Mouse (Mus musculus): ENCODE measurements around the gene Calr. TPM values are rescaled to one million over a fixed set of nuclear protein-coding genes. Genes with fewer than 3 reads are reported as not detected.
"Not testable (repeated sequence)": the region's sequence is repeated elsewhere in the genome, so short reads cannot be mapped to it uniquely, and the experiment has no call there.

Gene Calr
- total RNA-seq, 2 experiments from 2014 or later: 528 to 548 TPM

DNA sequence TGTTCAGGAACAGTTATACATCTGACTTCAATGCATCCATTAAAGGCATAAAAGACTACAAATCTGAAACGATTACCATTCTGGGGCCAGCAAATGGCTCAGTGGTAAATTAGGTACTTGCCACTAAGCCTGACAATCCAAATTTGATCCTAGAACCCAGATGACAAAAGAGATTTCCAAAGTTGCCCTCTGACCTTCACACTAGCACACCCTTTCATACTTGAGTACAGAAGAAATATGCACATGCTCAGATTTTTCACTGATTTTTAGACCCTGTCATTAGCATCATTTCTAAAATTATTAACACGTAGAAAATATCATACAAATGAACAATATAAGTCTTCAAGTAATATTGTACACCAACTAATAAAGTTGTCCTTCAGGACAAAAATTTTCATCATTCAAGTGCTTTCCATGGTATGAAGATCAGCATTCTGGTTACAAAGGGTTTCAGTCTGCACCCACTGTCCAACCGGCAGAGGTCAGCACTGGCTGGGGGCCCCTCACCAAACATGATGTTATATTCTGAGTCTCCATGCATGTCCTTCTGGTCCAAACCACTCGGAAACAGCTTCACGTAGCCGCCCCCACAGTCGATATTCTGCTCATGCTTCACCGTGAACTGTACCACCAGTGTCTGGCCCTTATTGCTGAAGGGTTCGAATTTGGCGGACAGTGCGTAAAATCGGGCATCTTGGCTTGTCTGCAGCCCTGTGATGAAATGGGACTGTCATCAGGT is 1.2 kb downstream of the Calr start:
- peak; percentile 67 for DNase-seq
- intact Hi-C loops (cut with DNase I): no loop called here

DNA sequence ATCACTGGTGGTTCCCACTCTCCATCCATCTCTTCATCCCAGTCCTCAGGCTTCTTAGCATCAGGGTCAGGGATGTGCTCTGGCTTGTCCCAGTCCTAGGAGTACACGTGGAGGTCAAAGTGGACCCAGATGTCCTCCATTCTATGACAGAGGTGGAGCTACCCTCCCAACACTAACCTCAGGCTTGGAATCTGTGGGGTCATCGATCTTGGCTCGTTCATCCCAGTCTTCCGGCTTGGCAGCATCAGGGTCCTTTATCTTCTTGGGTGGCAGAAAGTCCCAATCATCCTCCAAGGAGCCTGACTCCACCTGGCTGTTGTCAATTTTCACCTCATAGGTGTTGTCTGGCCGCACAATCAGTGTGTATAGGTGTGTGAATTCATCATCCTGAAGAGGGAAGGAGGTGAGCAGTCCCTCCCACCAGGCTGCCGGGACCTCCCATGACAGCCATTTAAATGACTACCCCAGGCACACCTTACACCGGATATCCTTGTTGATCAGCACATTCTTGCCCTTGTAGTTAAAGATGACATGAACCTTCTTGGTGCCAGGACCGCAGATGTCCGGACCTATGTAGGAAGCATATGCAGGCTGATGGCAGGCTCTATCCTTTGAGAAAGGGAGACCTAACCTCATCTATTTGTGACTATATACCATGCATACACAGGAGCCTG is 2.2 kb downstream of the Calr start:
- DNase-seq: no peak
- intact Hi-C loops (cut with DNase I): no loop called here

DNA sequence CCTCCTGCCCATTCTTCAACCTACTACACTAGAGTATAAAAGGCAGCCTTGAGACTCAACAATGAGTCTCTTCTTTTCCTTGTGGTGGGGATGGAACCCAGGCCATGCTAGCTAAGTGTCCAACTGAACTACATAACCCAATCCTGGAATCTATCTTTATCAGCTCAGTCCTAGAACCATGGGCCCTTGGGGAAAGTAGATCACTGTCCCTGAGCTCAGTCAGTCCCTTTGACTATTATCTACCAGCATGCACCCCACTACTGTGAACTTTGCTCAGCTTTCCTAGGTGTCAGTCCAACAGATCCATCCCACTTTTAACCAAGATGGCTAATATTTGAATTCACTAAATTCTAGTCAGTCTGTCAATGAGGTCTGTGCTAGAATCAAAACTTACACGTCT is 5.2 kb downstream of the Calr start:
- intact Hi-C loops (cut with DNase I): no loop called here
- no peak for DNase-seq

DNA sequence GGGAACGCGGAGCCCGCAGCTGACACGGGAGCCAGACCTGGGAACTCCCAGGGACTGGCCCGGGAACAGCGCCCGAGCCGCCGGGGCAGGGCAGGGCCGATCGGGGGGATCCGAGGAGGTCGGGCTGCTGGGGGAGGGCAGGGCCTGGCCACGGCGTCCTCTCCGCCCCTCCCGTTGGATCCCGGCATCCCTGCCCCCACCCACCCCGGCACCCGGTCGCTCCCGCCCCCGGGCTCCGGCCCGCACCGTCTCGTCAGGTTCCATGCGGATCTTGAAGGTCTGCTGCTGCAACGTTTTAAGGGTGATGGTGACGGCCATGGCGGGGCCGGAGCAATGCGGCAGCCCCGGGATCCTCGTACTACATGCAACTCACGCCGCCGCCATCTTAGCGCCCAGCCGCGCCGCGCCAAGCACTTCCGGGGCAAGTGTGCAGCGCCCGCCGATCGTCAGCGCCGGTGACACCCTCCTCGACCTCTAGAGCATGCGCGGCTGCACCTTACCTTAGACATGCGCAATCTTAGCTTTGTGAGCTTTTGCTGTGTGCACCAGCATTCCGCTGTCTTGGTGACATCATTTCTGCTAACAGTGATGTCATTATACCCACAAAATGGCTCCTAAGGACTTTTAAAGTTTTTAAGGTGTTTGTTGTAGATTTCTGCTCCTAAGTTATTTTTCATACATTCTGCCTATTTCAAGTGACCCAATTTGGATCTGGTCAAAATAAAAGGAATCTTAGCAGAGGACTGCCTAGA is 6.3 kb downstream of the Calr start, which contains the start of gene Rad23a:
Gene Rad23a (minus strand): TSS at position 418 of the 752 bp plus-strand sequence.
- intact Hi-C loops (cut with DNase I): no loop called here
- peak; percentile 93 for DNase-seq

DNA sequence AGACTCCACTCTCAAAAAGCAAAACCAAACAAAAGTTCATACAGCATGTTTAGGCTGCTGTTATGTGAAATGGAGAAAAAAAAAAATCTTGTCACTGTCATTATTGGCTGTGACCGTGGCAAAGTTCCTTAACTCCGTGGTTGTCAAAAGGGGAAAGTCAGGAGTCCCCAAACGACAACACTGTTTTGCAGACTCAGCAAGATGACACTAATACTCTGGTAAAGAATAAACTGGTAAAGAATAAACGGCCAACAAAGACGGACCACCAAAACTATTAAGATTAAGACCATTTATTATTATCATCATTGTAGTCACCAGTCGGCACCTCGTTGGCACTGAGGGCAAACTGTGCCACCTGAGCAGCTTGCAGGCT is 6.9 kb downstream of the Calr start:
- no peak for DNase-seq
- intact Hi-C loops (cut with DNase I): no loop called here

DNA sequence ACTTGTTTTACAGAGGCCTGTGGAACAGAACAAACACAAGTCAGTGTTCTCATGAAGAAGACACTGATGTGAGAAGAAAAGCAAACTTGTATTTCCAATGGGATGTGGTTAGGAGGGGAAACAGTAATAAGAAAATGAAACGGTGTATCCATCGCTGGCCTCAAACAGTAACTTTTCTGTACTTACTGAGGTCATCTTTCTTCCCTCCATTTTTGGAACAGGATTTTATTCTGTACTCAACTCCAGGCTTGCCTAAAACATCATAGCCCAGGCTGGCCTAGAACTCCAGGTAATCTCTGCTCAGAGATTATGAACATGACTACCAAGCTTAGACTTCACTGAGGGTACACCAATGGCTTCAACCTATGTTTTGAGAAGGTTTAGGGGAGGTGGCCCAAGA is 7.3 kb downstream of the Calr start:
- no peak for DNase-seq
- intact Hi-C loops (cut with DNase I): no loop called here

DNA sequence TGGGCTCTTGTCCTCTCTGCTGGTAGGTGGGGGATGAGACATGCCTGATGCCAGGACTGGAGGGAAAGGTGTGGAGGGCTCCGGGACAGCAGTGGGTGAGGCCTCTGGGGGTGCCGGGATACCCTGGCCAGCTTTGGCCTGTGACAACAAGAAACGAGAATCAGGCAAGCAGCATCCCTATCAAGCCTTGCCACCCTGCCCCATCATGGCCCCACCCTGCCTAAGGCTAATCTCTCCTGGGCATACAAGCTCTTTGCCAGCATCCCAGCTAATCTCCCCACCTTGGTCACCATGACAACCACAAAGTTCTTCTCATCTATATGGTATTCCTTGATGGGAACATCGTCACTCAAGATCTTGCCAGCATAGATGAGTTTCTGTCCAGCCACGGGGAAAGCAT is 8.2 kb downstream of the Calr start:
- DNase-seq: no peak
- intact Hi-C loops (cut with DNase I): no loop called here

DNA sequence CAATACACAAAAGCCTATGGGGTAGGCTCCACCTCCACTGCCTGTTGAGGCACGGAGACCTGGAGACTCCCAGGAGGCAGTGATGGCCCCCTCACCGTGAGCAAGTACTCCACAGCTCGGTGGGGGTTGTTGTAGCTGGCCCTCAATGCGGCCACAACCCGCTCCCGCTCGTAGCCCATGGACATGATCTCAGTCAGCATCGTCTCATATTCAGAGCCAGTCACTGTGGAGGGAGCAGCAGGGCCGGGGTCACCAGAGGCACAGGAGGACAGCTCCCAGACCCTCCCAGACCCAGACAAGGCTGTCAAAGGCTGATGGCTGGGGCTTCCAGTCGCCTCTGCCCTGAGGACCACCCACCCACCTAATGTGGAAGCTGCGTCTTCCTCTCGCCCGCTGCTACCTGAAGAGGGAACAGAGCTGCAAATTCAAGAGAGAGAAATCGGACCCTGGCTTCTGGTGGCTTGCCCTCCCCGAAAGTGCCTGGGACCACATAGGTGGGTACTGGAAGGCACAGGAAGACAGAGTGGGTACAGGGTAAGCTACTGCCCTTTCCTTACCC is 8.7 kb downstream of the Calr start:
- intact Hi-C loops (cut with DNase I): no loop called here
- no peak for DNase-seq

DNA sequence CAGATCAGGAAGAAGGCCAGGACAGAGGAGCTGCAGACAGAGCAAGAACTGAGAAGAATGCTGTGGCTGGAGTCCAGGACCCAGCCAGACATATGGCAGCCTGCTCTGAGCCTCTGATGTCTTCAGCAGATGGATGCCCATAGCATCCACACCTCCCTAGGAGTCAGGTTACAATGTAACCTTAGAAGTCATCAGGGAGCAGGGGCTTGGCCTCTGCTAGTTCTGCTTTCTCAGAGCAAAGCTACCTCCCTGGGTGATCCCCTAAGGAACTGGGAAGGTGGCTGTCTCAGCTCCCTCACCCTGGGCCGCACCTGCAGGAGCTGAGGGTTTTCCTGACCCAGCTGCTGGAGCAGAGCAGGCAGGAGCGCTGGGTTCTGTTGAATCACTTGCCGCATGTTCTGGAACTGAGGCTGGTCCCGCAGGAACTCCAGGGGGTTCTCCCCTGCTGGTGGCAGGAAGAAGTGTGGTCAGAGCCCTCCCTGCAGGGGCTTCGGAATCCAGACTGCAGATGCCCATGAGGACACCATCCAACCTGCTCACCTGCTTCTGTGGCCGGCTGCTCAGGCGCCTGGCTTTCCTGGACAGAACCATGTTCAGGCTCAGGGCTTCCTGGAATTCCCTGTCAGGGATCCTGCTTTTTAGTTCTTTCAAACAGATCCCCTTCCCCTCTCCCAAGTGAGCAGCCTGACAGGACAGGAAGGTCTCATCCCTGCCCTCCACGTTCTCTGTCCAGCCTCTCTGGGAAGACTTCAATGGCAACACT is 9.4 kb downstream of the Calr start:
- no peak for DNase-seq
- intact Hi-C loops (cut with DNase I): no loop called here

DNA sequence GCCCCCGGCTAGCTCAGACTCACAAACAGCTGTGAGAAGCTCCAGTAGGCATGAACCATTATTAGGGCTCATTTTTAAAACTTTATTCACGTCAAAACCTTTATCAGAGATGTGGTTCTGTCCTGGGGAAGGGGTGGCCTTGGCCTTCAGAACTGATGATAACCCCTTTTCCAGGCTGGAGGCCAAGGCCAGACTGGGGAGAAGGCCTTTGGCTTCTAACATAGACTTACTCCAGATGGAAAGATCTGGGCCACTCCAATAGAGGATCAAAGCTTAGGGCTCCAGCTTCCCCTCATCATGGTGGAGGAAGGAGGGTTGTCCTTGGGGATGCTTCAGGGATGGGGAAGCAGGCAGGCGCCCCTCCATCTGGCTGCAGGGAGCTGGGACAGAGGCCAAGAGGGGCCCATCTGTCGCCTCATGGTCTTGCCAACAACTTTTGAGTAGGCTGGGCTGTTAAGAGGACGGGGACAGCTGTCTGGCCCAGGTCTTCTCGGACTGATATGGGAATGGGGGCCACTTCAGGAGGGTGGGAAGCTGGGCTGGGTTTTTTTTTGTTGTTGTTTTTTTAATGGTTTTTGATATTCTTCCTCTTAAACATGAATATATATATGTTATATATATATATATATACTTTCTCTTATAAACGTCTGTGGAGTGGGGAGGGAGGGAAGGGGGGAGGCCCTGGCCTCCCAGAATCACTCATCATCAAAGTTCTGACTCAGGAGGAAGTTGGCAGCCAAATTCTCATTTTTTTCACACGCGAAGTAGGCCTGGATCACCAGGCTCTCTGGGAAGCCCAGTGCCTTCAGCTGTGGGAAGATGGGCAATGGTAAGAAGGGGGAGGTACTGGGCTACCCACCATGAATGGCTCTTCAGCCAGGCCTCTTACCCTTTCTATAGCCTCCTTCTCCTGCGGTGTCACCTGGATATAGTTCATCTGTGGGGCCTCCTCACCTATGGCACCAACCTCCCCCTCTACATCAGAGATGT is 11.6 kb downstream of the Calr start:
- intact Hi-C loops (cut with DNase I): no loop called here
- peak; percentile 93 for DNase-seq

DNA sequence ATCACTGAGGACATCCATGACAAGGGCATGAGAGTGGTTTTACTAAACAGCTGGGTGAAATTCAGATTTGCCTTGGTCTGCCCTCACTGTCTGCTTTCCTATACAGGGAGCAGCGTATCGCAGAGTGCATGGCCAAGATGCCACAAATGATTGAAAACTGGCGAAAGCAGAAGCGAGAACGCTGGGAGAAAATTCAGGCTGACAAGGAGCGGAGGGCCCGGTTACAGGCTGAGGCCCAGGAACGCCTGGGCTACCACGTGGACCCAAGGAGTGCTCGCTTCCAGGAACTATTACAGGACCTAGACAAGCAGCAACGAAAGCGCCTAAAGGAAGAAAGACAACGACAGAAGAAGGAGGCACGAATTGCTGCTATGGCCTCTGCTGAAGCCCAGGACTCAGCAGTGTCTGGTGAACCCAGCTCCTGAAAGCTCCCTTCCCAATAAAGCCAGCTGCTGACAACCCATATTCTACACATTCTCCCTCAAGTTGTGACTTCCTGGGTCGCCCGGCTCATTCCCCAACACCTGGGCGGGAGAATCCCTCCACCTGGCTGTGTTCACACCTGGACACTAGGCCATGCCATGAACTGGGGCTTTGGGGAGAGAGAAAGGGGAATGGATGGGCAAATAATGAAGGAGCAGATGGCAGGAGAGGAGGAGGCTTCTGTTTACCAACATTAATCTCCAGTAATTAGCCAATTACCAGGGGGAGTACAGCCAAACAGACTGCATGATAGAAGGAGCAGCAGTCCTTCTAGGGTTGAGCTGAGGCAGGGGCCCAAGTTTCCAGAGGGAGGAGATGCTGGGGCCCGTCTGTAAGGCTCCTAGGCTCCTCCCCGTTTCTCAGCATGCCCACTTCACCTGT is 12.5 kb downstream of the Calr start:
- intact Hi-C loops (cut with DNase I): no loop called here

DNA sequence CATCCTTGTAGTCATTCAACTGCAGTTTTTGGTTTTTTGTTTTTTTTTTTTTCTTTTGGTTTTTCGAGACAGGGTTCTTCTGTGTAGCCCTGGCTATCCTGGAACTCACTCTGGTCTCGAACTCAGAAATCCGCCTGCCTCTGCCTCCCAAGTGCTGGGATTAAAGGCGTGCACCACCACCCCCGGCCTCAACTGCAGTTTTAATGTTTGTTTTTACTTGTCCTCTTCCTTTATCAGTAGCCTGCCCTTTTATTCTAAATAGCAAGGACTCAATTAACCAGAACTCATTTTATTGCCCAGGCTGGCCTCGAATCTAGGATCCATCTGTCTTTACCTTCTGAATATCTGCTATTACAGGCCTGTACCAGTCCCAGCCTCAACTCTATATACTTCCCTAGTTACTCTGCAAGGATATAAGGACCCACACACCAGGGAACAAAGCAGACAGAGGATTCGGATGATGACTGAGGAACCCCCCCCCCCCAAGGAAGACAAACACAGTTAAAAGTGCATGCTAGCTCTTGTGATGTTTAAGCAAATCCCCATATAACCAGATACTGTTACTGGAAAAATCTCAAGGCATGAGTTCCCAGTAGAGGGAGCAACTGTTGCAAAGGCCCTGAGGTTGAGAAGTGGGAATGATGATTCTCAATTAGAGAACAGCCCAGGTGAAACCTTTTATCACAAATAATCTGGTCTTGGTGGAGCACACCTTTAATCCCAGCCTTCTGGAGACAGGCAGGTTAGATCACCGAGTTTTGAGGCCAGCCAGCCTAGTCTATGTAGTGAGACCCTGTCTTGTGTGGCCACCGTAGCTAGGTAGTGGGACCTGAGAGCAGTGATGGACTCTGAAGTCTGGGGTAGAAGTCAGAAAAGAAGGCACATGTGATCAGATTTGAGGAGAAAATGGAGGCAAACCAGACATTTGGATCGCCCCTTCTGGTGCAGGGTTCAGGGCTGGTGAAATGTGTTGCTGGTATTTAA is 13.7 kb downstream of the Calr start:
- no peak for DNase-seq
- intact Hi-C loops (cut with DNase I): no loop called here

More for the DNA sequence above, 12.5 kb downstream of the Calr start:
- DNase-seq: peak; percentile 69

DNA sequence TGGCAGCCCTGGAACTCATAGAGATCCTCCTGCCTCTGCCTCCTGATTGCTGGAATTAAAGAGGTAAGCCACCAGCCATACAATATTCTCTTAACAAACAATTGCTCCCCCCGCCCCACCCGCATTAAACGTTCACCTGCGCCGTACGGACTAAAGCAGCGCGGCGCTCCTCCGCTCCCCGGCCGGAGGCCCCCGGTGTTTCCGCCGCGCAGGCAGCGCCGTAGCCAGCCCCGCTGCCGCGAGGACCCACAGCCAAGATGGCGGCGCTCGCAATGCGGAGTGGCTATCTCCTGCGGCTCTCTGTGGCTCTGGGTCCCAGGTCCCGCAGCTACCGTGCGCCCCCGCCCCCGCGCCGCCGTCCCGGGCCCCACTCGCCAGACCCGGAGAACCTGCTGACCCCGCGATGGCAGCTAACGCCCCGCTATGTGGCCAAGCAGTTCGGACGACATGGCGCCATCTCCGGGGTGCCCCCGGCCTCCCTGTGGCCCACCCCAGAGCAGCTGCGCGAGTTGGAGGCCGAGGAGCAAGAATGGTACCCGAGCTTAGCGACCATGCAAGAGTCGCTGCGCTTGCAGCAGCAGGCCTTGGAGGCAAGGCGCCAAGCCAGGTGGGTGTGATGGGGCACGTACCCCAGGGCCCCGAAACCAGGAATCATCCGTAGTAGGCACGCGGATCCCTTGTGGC is 14.6 kb downstream of the Calr start:
- peak; percentile 77 for DNase-seq
- intact Hi-C loops (cut with DNase I): no loop called here

DNA sequence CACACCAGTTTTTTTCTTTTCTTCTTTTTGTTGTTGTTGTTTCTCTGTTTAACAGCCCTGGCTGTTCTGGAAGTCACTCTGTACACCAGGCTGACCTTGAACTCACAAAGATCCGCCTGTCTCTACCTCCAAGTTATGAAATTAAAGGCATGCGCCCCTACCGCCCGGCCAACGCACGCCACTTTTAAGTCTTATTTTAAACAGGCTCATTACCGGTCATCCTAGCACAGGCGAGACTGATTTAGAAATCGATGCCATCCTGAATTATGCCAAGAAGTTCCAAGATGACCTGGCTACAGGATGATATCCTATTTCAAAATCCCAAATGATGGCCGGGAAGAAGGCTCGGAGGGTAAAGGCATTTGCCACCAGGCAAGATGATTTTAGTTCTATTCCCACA is 15.2 kb downstream of the Calr start, which contains the start of gene Gadd45gip1:
Gene Gadd45gip1 (plus strand): TSS at position 33 of the 400 bp plus-strand sequence.
- DNase-seq: no peak
- intact Hi-C loops (cut with DNase I): no loop called here

DNA sequence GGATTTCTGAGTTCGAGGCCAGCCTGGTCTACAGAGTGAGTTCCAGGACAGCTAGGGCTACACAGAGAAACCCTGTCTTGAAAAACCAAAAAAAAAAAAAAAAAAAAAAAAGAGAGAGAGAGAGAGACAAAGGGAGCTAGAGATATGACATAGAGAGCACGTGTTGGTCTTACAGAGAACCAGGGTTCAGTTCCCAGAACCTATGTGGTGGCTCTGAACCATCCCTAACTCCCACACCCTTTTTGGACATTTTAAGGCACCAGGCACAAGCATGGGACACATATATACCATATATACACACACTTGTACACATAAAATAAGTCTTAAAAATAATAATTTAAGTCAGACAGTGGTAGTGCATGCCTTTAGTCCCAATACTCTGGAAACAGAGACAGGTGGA is 20.2 kb downstream of the Calr start:
- intact Hi-C loops (cut with DNase I); DNase-seq: not testable (repeated sequence)

DNA sequence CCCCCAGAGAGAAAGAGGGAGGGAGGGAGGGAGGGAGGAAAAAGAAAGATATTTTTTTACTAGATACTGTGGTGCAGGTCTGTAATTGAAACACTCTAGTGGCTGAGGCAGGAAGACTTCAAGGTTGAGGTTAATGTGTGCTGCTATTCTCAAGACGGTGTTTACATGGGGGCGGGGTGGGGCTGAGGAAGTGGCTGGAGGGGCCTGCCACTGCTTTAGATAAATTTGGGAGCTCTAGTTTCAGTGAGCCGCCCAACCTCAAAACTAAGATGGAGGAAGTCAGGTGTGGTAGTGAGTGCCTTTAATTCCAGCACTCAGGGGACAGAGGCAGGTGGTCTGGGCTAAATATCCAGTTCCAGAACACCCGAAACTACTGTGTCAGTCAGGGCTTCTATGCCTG is 21.1 kb downstream of the Calr start:
- intact Hi-C loops (cut with DNase I): no loop called here
- no peak for DNase-seq

DNA sequence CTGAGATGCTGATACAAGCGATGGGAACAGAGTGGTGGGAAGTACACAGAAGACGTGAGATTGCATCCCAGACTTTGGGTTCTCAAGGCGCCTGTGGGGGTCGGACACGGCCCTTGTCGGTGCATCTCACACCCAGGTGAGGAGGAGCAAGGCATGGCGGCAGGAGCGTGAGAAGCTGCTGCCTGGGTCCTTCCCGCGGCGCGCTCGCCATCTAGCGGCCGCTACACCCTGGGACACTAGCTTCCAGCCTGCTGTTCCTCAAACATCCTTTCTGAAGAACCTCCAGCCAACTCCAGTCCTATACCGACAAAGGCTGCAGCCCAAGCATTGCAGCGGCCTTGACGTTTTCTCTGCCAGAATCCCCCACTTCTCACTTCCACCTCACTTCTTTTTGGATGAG is 23.1 kb downstream of the Calr start:
- intact Hi-C loops (cut with DNase I): no loop called here
- peak; percentile 73 for DNase-seq

Data from left cerebral cortex, postnatal 4 days (tissue).